Mouse (Mus musculus) lung, embryonic 16.5 days (tissue): ENCODE results near the gene Hist1h4i. TPM values are rescaled to one million over a fixed set of nuclear protein-coding genes. Genes with fewer than 3 reads are reported as not detected.

Source experiments
- ATAC-seq: fragments of 200-750 bp; cut with Nextera tagmentation; 2 replicates; pipeline ENCODE4 v1.8.0; 2017; ENCODE audit warnings: low read depth, mild to moderate bottlenecking, moderate library complexity
- H3K27ac ChIP-seq: fragments of 300-500 bp; sonication (generic); 2 replicates; pipeline ENCODE4 v1.5.1; 2014; ENCODE audit warnings: mild to moderate bottlenecking, control low read depth, low read length
- H3K27me3 ChIP-seq: fragments of 300-500 bp; sonication (generic); 2 replicates; pipeline ENCODE4 v1.6.1; 2014; ENCODE audit warnings: low read depth, low read length, mixed read lengths; ENCODE audit not compliant: control insufficient read depth, insufficient read depth
- H3K36me3 ChIP-seq: fragments of 300-500 bp; sonication (generic); 2 replicates; pipeline ENCODE4 v1.6.1; 2014; ENCODE audit warnings: low read length; ENCODE audit not compliant: control insufficient read depth, insufficient read depth
- H3K4me1 ChIP-seq: fragments of 300-500 bp; sonication (generic); replicated peaks from 2 replicates; pipeline ENCODE4 v1.6.1; 2014; ENCODE audit warnings: low read length, mixed read lengths; ENCODE audit not compliant: control insufficient read depth, insufficient read depth
- H3K4me2 ChIP-seq: fragments of 300-500 bp; sonication (generic); 2 replicates; pipeline ENCODE4 v1.6.1; 2014; ENCODE audit warnings: low read depth, low read length, control low read depth
- H3K4me3 ChIP-seq: fragments of 300-500 bp; sonication (generic); 2 replicates; pipeline ENCODE4 v1.5.1; 2014; ENCODE audit warnings: mild to moderate bottlenecking, low read length, control low read depth
- H3K9ac ChIP-seq: fragments of 300-500 bp; sonication (generic); 2 replicates; pipeline ENCODE4 v1.6.1; 2014; ENCODE audit warnings: low read length, control low read depth
- H3K9me3 ChIP-seq: fragments of 300-500 bp; sonication (generic); 2 replicates; pipeline ENCODE4 v1.6.1; 2016; ENCODE audit warnings: low read length; ENCODE audit not compliant: control insufficient read depth
- WGBS: fragments of 180-500 bp; shearing (Covaris S2); extraction: QIAGEN DNeasy Blood & Tissue Kit; methylation state at CpG from one replicate; pipeline ENCODE4 v1.1.7; 2014; 5-methylcytosine and 5-hydroxymethylcytosine counted together
- polyA plus RNA-seq: library from polyadenylated mRNA; unstranded; fragments of >200 nt; fragmentation: Nextera tagmentation; extraction: Ambion mirVana; gene quantifications from 2 replicates; pipeline ENCODE4 v1.2.1, GENCODE M21; 2015

Hist1h4i gene
- polyA plus RNA-seq, 1 experiment from 2014 or later: 23.6 TPM

- Histone ChIP-seq H3K9me3 (peaks cover 4% of the 10 kb centered on the region; the same call in 1 of the 2 replicates), H3K4me2 (peak overlapping the region; percentile 41; the same call in 1 of the 2 replicates), H3K4me3 (peak overlapping the region; percentile 16), H3K36me3 (no peaks in the 10 kb centered on the region), H3K27me3 (peaks cover 30% of the 10 kb centered on the region), H3K4me1 (peaks cover 12% of the 10 kb centered on the region; the same call in 1 of the 2 replicates), H3K9ac (no peak overlapping the region), H3K27ac (no peak overlapping the region)
- peak; percentile 88 for ATAC-seq
- WGBS: 12% methylated on average over 27 of the region's 27 CpGs
Measured at GRCm38 (mm10) chr13:22015479-22016450, 25.4 kb downstream of the Hist1h4i start.

- H3K9ac ChIP-seq: peak overlapping the region; percentile 39; the same call in 1 of the 2 replicates
- H3K27ac ChIP-seq: no peak overlapping the region
- no peak; the same call in 1 of the 2 replicates for ATAC-seq
- peaks cover 4% of the 10 kb centered on the region; the same call in 1 of the 2 replicates for H3K9me3 ChIP-seq
- peaks cover 43% of the 10 kb centered on the region for H3K27me3 ChIP-seq
- H3K4me3 ChIP-seq: peak overlapping the region; percentile 36
- peak overlapping the region; percentile 54 for H3K4me2 ChIP-seq
- no peaks in the 10 kb centered on the region for H3K36me3 ChIP-seq
- H3K4me1 ChIP-seq: peaks cover 10% of the 10 kb centered on the region; the same call in 1 of the 2 replicates
- WGBS: 10% methylated on average over 17 of the region's 17 CpGs
Measured at GRCm38 (mm10) chr13:22014411-22014845, 26.7 kb downstream of the Hist1h4i start.

DNA sequence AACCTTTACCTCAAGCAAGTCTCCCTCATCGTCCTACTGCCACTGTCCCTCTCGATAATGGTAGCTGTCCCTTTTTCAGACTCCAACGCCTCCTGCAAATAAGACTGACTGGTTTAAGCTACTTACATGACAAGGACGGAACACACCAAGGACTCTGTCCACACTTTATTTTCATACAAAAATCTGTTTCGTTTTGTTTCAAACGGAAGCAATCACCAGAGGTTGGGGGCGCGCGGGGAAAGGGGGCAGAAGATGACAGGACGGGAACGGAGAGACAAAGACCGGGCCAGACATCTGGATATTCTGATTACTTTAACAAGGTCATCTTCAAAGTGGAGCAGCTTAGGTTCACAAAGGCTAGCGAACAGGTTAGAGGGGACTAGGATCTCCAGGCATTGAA, 27.4 kb downstream of the Hist1h4i start:
- peak overlapping the region; percentile 36 for H3K4me3 ChIP-seq

DNA sequence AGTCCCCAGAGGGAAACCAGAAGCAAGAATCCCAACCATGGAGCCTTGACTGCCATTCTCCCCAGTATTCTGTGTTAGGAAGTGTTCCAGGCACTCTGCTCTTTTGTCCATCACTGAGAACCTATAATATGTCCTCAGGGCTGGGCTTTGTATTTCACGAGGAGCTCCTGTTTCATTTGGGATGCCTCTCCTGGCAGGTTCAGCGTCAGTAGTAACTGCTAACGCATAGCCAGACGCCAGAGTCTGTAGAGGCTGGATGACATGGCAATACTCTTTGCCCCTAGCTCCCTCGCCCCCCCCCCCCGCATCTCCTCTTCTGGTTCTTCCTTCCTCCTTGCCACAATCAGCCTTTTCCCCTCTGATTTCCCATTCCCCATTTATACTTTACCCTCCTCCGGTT, 31.5 kb downstream of the Hist1h4i start, which contains the start of gene Prss16:
Gene Prss16, minus strand, starts transcription at position 101 of the 400 bp plus-strand sequence.
- Histone ChIP-seq H3K36me3 (no peaks in the 10 kb centered on the region), H3K9ac (no peak within 1 kb of the TSS), H3K4me3 (no peak within 1 kb of the TSS), H3K9me3 (no peaks in the 10 kb centered on the region), H3K27me3 (peaks cover 73% of the 10 kb centered on the region), H3K4me2 (no peak within 1 kb of the TSS), H3K27ac (no peak within 1 kb of the TSS), H3K4me1 (peaks cover 23% of the 10 kb centered on the region)
- WGBS: 35% methylated on average over 7 of the region's 7 CpGs
- ATAC-seq: no peak

More for the DNA sequence above, 27.4 kb downstream of the Hist1h4i start:
- peak overlapping the region; percentile 54 for H3K4me2 ChIP-seq
- no peaks in the 10 kb centered on the region for H3K36me3 ChIP-seq
- WGBS: 15% methylated on average over 13 of the region's 13 CpGs
- H3K9me3 ChIP-seq: peaks cover 4% of the 10 kb centered on the region; the same call in 1 of the 2 replicates
- peaks cover 49% of the 10 kb centered on the region for H3K27me3 ChIP-seq
- peaks cover 10% of the 10 kb centered on the region; the same call in 1 of the 2 replicates for H3K4me1 ChIP-seq
- peak overlapping the region; percentile 15; the same call in 1 of the 2 replicates for H3K9ac ChIP-seq
- ATAC-seq: no peak
- H3K27ac ChIP-seq: no peak overlapping the region

DNA sequence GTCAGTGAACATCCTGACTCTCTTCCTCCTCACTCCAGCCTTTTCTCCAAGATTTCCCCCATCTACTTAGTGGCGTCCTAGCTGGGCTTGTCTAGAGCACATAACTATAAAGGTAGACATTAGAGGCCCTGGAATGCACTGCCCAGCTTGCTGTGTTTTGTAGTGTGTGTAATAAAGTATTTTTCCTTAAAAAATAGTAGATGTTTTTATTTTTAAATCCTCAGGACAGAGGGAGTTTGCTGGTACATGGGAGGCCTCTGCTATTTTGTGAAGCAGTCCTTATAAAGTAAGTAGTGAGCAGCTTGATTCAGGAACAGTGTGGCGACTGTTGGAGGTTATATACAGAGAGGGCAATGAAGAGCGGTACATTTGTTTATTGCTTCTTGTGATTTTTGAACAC, 32.5 kb downstream of the Hist1h4i start:
- Histone ChIP-seq H3K27me3 (peaks cover 74% of the 10 kb centered on the region), H3K27ac (no peak overlapping the region), H3K4me2 (no peak overlapping the region), H3K9me3 (no peaks in the 10 kb centered on the region), H3K9ac (no peak overlapping the region), H3K4me1 (peaks cover 16% of the 10 kb centered on the region), H3K4me3 (no peak overlapping the region), H3K36me3 (no peaks in the 10 kb centered on the region)
- WGBS: 73% methylated on average over 3 of the region's 3 CpGs
- no peak for ATAC-seq

DNA sequence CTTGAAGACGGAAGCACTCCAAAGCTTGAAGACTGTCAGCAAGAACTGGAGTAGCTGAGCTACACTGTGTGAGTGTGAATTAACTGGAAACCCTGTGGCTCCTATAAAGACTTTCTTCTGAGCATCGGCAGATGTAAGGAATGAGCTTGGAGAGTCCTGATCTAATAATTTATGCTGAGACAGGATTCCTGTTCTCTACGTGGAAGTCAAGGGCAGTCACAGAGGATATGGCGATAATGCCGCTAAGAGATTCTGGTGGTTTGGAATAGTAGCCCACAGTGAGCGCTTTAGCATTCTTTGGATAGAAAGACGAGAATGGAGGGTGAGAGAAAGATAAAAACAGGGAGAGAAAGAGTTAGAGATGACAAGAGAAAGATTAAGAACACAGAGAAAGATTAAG, 33.3 kb downstream of the Hist1h4i start:
- Histone ChIP-seq H3K27me3 (peaks cover 76% of the 10 kb centered on the region), H3K36me3 (no peaks in the 10 kb centered on the region), H3K4me1 (peaks cover 15% of the 10 kb centered on the region), H3K4me2 (no peak overlapping the region), H3K9ac (no peak overlapping the region), H3K4me3 (no peak overlapping the region), H3K9me3 (no peaks in the 10 kb centered on the region), H3K27ac (no peak overlapping the region)
- WGBS: 47% methylated on average over 7 of the region's 7 CpGs
- no peak for ATAC-seq

- H3K4me1 ChIP-seq: peaks cover 15% of the 10 kb centered on the region
- no peak overlapping the region for H3K27ac ChIP-seq
- H3K4me3 ChIP-seq: peak overlapping the region; percentile 70
- no peak for ATAC-seq
- no peaks in the 10 kb centered on the region for H3K36me3 ChIP-seq
- H3K9ac ChIP-seq: peak overlapping the region; percentile 60
- H3K9me3 ChIP-seq: no peaks in the 10 kb centered on the region
- WGBS: 3% methylated on average over 18 of the region's 18 CpGs
- peaks cover 72% of the 10 kb centered on the region for H3K27me3 ChIP-seq
- H3K4me2 ChIP-seq: peak overlapping the region; percentile 99
Measured at GRCm38 (mm10) chr13:22007121-22007510, 34.0 kb downstream of the Hist1h4i start.

DNA sequence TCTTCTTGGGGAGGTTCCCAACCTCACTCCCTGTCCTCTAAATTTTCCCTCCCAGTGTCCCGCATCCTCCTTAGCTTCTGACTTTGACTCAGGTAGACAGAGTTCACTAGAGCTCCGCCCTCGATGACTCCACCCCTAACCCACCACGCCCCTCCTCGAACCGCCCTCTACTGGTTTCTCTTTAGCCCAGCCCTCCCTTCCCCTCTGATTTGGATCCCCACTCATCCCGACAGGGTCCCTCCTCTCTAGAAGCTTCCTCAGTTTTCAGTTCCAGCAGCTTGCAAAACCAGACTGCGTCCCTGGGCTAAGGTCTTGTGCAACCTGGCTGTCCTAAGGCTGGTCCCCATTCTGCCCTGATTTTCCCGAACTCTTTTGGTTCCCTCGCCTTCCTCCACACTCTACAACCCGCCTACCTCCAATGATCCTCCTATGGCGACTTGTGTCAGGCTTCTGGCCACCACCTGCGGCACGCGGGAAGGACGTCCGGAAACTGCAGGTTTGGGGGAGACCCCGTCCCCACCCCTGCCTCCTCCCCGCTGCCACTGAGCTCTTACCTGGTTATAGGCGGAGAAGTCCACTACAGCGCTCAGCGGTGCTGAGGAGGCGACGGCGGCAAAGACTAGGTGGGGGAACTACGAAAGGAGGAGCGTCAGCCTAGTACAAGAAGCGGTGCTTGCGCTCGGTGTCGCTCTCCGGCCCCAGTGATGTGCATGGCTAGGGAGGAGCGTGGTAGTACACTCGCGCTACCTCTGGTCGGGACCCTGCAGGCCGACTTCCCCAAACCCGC, 34.6 kb downstream of the Hist1h4i start:
- H3K27me3 ChIP-seq: peaks cover 70% of the 10 kb centered on the region
- H3K9me3 ChIP-seq: no peaks in the 10 kb centered on the region
- H3K4me2 ChIP-seq: peak overlapping the region; percentile 99
- peaks cover 15% of the 10 kb centered on the region for H3K4me1 ChIP-seq
- ATAC-seq: peak; percentile 95
- no peaks in the 10 kb centered on the region for H3K36me3 ChIP-seq
- WGBS: under 1% methylated on average over 38 of the region's 38 CpGs
- H3K4me3 ChIP-seq: peak overlapping the region; percentile 70
- H3K27ac ChIP-seq: peak overlapping the region; percentile 46
- H3K9ac ChIP-seq: peak overlapping the region; percentile 64
